Mouse (Mus musculus) midbrain, embryonic 14.5 days (tissue): Measurements from ENCODE around the gene Daam1. TPM values are rescaled to one million over a fixed set of nuclear protein-coding genes. Genes with fewer than 3 reads are reported as not detected.

Experiments used
- ATAC-seq: fragments of 200-750 bp; cut with Nextera tagmentation; 2 replicates; pipeline ENCODE4 v1.8.0; 2017; ENCODE audit warnings: moderate number of reproducible peaks, moderate library complexity; ENCODE audit not compliant: low FRiP score, low TSS enrichment
- DNase-seq: peaks from one replicate; pipeline ENCODE4 v3.0.0-alpha.2; 2015
- H3K27ac ChIP-seq: fragments of 300-500 bp; sonication (generic); replicated peaks from 2 replicates; pipeline ENCODE4 v1.5.1; 2014; ENCODE audit warnings: mild to moderate bottlenecking, low read depth, low read length, moderate library complexity
- H3K27me3 ChIP-seq: fragments of 300-500 bp; sonication (generic); 2 replicates; pipeline ENCODE4 v1.6.1; 2014; ENCODE audit warnings: low read length, control low read depth, mixed read lengths; ENCODE audit not compliant: control insufficient read depth, insufficient read depth
- H3K36me3 ChIP-seq: fragments of 300-500 bp; sonication (generic); 2 replicates; pipeline ENCODE4 v1.6.1; 2014; ENCODE audit warnings: low read length, control low read depth; ENCODE audit not compliant: control insufficient read depth, insufficient read depth
- H3K4me1 ChIP-seq: fragments of 300-500 bp; sonication (generic); 2 replicates; pipeline ENCODE4 v1.6.1; 2014; ENCODE audit warnings: mild to moderate bottlenecking, antibody characterized with exemption, low read length, control low read depth; ENCODE audit not compliant: control insufficient read depth, insufficient read depth
- H3K4me2 ChIP-seq: fragments of 300-500 bp; sonication (generic); 2 replicates; pipeline ENCODE4 v1.6.1; 2014; ENCODE audit warnings: mild to moderate bottlenecking, low read length, moderate library complexity
- H3K4me3 ChIP-seq: fragments of 300-500 bp; sonication (generic); replicated peaks from 2 replicates; pipeline ENCODE4 v1.5.1; 2014; ENCODE audit warnings: low read depth, low read length
- H3K9ac ChIP-seq: fragments of 300-500 bp; sonication (generic); replicated peaks from 2 replicates; pipeline ENCODE4 v1.6.1; 2014; ENCODE audit warnings: mild to moderate bottlenecking, low read length, moderate library complexity
- H3K9me3 ChIP-seq: fragments of 300-500 bp; sonication (generic); 2 replicates; pipeline ENCODE4 v1.6.1; 2016; ENCODE audit warnings: low read length, control low read depth, mixed read lengths; ENCODE audit not compliant: control insufficient read depth
- WGBS: fragments of 180-500 bp; shearing (Covaris S2); extraction: QIAGEN DNeasy Blood & Tissue Kit; methylation state at CpG from one replicate; pipeline ENCODE4 v1.1.7; 2014; 5-methylcytosine and 5-hydroxymethylcytosine counted together
- polyA plus RNA-seq: library from polyadenylated mRNA; unstranded; fragments of >200 nt; fragmentation: Nextera tagmentation; extraction: Ambion mirVana; gene quantifications from 2 replicates; pipeline ENCODE4 v1.2.1, GENCODE M21; 2014

Gene Daam1
- polyA plus RNA-seq, 1 experiment from 2014 or later: 42.8 TPM

- H3K4me2 ChIP-seq: no peak overlapping the region
- no peaks in the 10 kb centered on the region for H3K36me3 ChIP-seq
- peaks cover 11% of the 10 kb centered on the region; the same call in 1 of the 2 replicates for H3K4me1 ChIP-seq
- DNase-seq (no peak), ATAC-seq (no peak)
- WGBS: 92% methylated on average over 3 of the region's 3 CpGs
- no peaks in the 10 kb centered on the region for H3K9me3 ChIP-seq
- no peak overlapping the region for H3K9ac ChIP-seq
- H3K27ac ChIP-seq: no peak overlapping the region
- H3K27me3 ChIP-seq: no peaks in the 10 kb centered on the region
- no peak overlapping the region for H3K4me3 ChIP-seq
Measured at GRCm38 (mm10) chr12:71874984-71875383, 44.1 kb downstream of the Daam1 start.

- no peaks in the 10 kb centered on the region for H3K36me3 ChIP-seq
- H3K4me2 ChIP-seq: no peak overlapping the region
- H3K27me3 ChIP-seq: no peaks in the 10 kb centered on the region
- H3K4me1 ChIP-seq: peaks cover 11% of the 10 kb centered on the region; the same call in 1 of the 2 replicates
- H3K4me3 ChIP-seq: no peak overlapping the region
- H3K9me3 ChIP-seq: no peaks in the 10 kb centered on the region
- WGBS: 67% methylated on average over 7 of the region's 7 CpGs
- DNase-seq (no peak), ATAC-seq (no peak)
- no peak overlapping the region for H3K9ac ChIP-seq
- H3K27ac ChIP-seq: no peak overlapping the region
Measured at GRCm38 (mm10) chr12:71875761-71876489, 45.0 kb downstream of the Daam1 start.

- Histone ChIP-seq H3K27ac (no peak overlapping the region), H3K4me3 (no peak overlapping the region), H3K4me1 (peaks cover 13% of the 10 kb centered on the region; the same call in 1 of the 2 replicates), H3K36me3 (no peaks in the 10 kb centered on the region), H3K9ac (no peak overlapping the region), H3K27me3 (no peaks in the 10 kb centered on the region), H3K9me3 (no peaks in the 10 kb centered on the region), H3K4me2 (no peak overlapping the region)
- 88% methylated on average over 5 of the region's 5 CpGs for WGBS
- DNase-seq (no peak), ATAC-seq (no peak)
Measured at GRCm38 (mm10) chr12:71880987-71881386, 50.1 kb downstream of the Daam1 start.

- H3K27ac ChIP-seq: no peak overlapping the region
- H3K9me3 ChIP-seq: no peaks in the 10 kb centered on the region
- no peaks in the 10 kb centered on the region for H3K27me3 ChIP-seq
- ATAC-seq (no peak), DNase-seq (no peak)
- H3K4me3 ChIP-seq: no peak overlapping the region
- H3K36me3 ChIP-seq: no peaks in the 10 kb centered on the region
- peaks cover 13% of the 10 kb centered on the region; the same call in 1 of the 2 replicates for H3K4me1 ChIP-seq
- no peak overlapping the region for H3K9ac ChIP-seq
- WGBS: 73% methylated on average over 4 of the region's 4 CpGs
- H3K4me2 ChIP-seq: no peak overlapping the region
Measured at GRCm38 (mm10) chr12:71881477-71881876, 50.6 kb downstream of the Daam1 start.

- H3K4me3 ChIP-seq: no peak overlapping the region
- no peaks in the 10 kb centered on the region for H3K9me3 ChIP-seq
- ATAC-seq (no peak), DNase-seq (no peak)
- WGBS: 91% methylated on average over 9 of the region's 9 CpGs
- no peaks in the 10 kb centered on the region for H3K27me3 ChIP-seq
- H3K36me3 ChIP-seq: no peaks in the 10 kb centered on the region
- H3K4me1 ChIP-seq: 0 out of 2 replicates have a peak, but pooled peaks cover 6% of the 10 kb centered on the region
- H3K4me2 ChIP-seq: no peak overlapping the region
- H3K9ac ChIP-seq: no peak overlapping the region
- H3K27ac ChIP-seq: no peak overlapping the region
Measured at GRCm38 (mm10) chr12:71883066-71883711, 52.3 kb downstream of the Daam1 start.

GRCm38 (mm10) chr12:71885170-71885574 is 54.3 kb downstream of the Daam1 start:
- WGBS: 73% methylated on average over 2 of the region's 2 CpGs
- Histone ChIP-seq H3K9ac (no peak overlapping the region), H3K4me3 (no peak overlapping the region), H3K4me2 (no peak overlapping the region), H3K4me1 (0 out of 2 replicates have a peak, but pooled peaks cover 6% of the 10 kb centered on the region), H3K9me3 (no peaks in the 10 kb centered on the region), H3K27me3 (no peaks in the 10 kb centered on the region), H3K27ac (no peak overlapping the region), H3K36me3 (no peaks in the 10 kb centered on the region)
- ATAC-seq (no peak), DNase-seq (no peak)

GRCm38 (mm10) chr12:71885717-71886116 is 54.8 kb downstream of the Daam1 start:
- Histone ChIP-seq H3K4me1 (0 out of 2 replicates have a peak, but pooled peaks cover 6% of the 10 kb centered on the region), H3K36me3 (no peaks in the 10 kb centered on the region), H3K27ac (no peak overlapping the region), H3K27me3 (no peaks in the 10 kb centered on the region), H3K4me2 (no peak overlapping the region), H3K9ac (no peak overlapping the region), H3K4me3 (no peak overlapping the region), H3K9me3 (no peaks in the 10 kb centered on the region)
- WGBS: 92% methylated on average over 4 of the region's 4 CpGs
- ATAC-seq (no peak), DNase-seq (no peak)

- H3K36me3 ChIP-seq: no peaks in the 10 kb centered on the region
- H3K27ac ChIP-seq: no peak overlapping the region
- H3K4me2 ChIP-seq: no peak overlapping the region
- H3K9me3 ChIP-seq: no peaks in the 10 kb centered on the region
- no peak for DNase-seq
- WGBS: 74% methylated on average over 5 of the region's 5 CpGs
- no peak overlapping the region for H3K4me3 ChIP-seq
- no peaks in the 10 kb centered on the region for H3K27me3 ChIP-seq
- no peak overlapping the region for H3K9ac ChIP-seq
- ATAC-seq: no peak
- H3K4me1 ChIP-seq: peaks cover 12% of the 10 kb centered on the region; the same call in 1 of the 2 replicates
Measured at GRCm38 (mm10) chr12:71886406-71886805, 55.5 kb downstream of the Daam1 start.

GRCm38 (mm10) chr12:71886941-71887340 is 56.1 kb downstream of the Daam1 start:
- Histone ChIP-seq H3K36me3 (no peaks in the 10 kb centered on the region), H3K27me3 (no peaks in the 10 kb centered on the region), H3K9me3 (no peaks in the 10 kb centered on the region), H3K27ac (no peak overlapping the region), H3K4me3 (no peak overlapping the region), H3K4me2 (no peak overlapping the region), H3K9ac (no peak overlapping the region), H3K4me1 (peaks cover 15% of the 10 kb centered on the region)
- DNase-seq (no peak), ATAC-seq (no peak)
- WGBS: 52% methylated on average over 2 of the region's 2 CpGs
